Mouse (Mus musculus) embryonic fibroblast, embryonic 13.5 days (primary cell): ENCODE measurements around the gene Jun.

Experiments
- CTCF ChIP-seq: IDR thresholded peaks from 2 replicates; pipeline ENCODE4 v1.5.1; 2011; ENCODE audit warnings: mild to moderate bottlenecking, control low read depth, low read length, moderate library complexity, borderline replicate concordance; ENCODE audit not compliant: insufficient read depth
- POLR2A ChIP-seq: IDR thresholded peaks from 2 replicates; pipeline ENCODE4 v1.6.1; 2011; ENCODE audit warnings: low read depth, mild to moderate bottlenecking, control low read depth, low read length, moderate library complexity

GRCm38 (mm10) chr4:95100694-95101093 is 48.7 kb upstream of the Jun start:
- TF ChIP-seq CTCF = no peak
- no peak for TF ChIP-seq POLR2A
